Mouse (Mus musculus): ENCODE measurements around the gene Bpnt1. TPM values are rescaled to one million over a fixed set of nuclear protein-coding genes. Genes with fewer than 3 reads are reported as not detected.

Gene Bpnt1
- polyA plus RNA-seq, 1 experiment from 2014 or later, result 108 TPM

DNA sequence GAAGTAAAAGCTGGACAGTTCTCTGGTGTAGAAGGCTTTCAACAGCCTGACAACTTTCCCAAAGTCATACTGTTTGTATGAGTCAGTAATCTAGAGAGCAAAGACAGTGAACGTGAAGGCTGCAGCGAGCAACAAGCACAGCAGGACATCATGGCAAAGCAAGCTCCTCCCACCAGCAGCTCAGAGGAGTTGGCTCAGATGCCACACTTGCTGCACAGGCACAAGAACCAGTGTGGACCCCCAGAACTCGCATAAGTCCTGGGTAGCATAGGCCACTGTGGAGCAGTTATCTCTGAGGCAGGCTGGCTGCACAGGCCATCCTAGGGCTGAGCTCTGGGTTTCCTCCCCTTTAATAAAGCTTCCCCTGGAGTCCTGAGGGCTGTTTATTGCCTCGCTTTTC is 40.6 kb upstream of the Bpnt1 start:
- no peak for DNase-seq (ENCODE audit: low spot score)
- 86% methylated on average over 4 of the region's 4 CpGs for WGBS
- no peak overlapping the region for H3K27ac ChIP-seq
- H3K4me3 ChIP-seq (replicated peaks; ENCODE audit: low read depth, low read length), result no peak overlapping the region
- no peaks in the 10 kb centered on the region for H3K27me3 ChIP-seq (ENCODE audit: insufficient read depth, low read length)
- TF ChIP-seq CTCF (IDR thresholded peaks at IDR 0.05; ENCODE audit: low read depth), result no peak
- no peaks in the 10 kb centered on the region for H3K9me3 ChIP-seq (replicated peaks; ENCODE audit: low read length)
- no peak for ATAC-seq (replicated peaks; ENCODE audit: low FRiP score, low read depth)
- H3K4me1 ChIP-seq (replicated peaks; ENCODE audit: insufficient read depth, low read length), result no peaks in the 10 kb centered on the region
- H3K36me3 ChIP-seq (ENCODE audit: insufficient read depth, low read length), result peaks cover 65% of the 10 kb centered on the region
- H3K9ac ChIP-seq (ENCODE audit: low read depth, low read length), result no peak overlapping the region
- H3K4me2 ChIP-seq (ENCODE audit: low read length), result no peak overlapping the region

GRCm38 (mm10) chr1:185292646-185293360 is 39.1 kb upstream of the Bpnt1 start:
- Histone ChIP-seq H3K36me3 (ENCODE audit: insufficient read depth, low read length) (peaks cover 68% of the 10 kb centered on the region), H3K9ac (ENCODE audit: low read depth, low read length) (no peak overlapping the region), H3K27ac (no peak overlapping the region; the same call in 1 of the 2 replicates), H3K4me1 (replicated peaks; ENCODE audit: insufficient read depth, low read length) (no peaks in the 10 kb centered on the region), H3K27me3 (ENCODE audit: insufficient read depth, low read length) (no peaks in the 10 kb centered on the region), H3K4me3 (replicated peaks; ENCODE audit: low read depth, low read length) (no peak overlapping the region), H3K9me3 (replicated peaks; ENCODE audit: low read length) (no peaks in the 10 kb centered on the region), H3K4me2 (ENCODE audit: low read length) (no peak overlapping the region)
- ATAC-seq (replicated peaks; ENCODE audit: low FRiP score, low read depth) (peak; percentile 74), DNase-seq (ENCODE audit: low spot score) (peak; percentile 58)
- no peak for TF ChIP-seq CTCF (IDR thresholded peaks at IDR 0.05; ENCODE audit: low read depth)
- WGBS, result 62% methylated on average over 10 of the region's 10 CpGs

DNA sequence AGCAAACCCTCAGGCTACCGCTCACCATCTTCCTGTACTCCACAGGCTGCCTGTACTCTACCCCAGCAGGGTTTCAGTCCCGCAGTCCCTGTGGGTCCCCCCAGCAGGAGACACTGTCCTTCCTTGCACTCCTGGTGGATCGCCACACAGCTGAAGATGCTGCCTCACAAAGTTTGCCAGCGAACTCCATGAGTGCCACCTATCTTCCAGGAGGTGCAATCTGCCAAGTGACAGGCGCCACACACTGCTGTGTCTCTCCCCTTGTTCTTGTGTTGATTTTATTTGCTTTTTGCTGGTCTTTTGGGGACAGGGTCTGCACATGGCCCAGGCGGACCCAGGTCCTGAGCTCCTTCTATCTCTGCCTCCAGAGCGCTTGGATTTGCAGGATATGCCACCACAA is 35.1 kb upstream of the Bpnt1 start:
- Histone ChIP-seq H3K4me2 (ENCODE audit: low read length) (no peak overlapping the region), H3K4me3 (replicated peaks; ENCODE audit: low read depth, low read length) (no peak overlapping the region), H3K9me3 (replicated peaks; ENCODE audit: low read length) (no peaks in the 10 kb centered on the region), H3K9ac (ENCODE audit: low read depth, low read length) (no peak overlapping the region), H3K36me3 (ENCODE audit: insufficient read depth, low read length) (peaks cover 55% of the 10 kb centered on the region), H3K27me3 (ENCODE audit: insufficient read depth, low read length) (no peaks in the 10 kb centered on the region), H3K4me1 (replicated peaks; ENCODE audit: insufficient read depth, low read length) (no peaks in the 10 kb centered on the region), H3K27ac (no peak overlapping the region)
- DNase-seq (ENCODE audit: low spot score) (no peak), ATAC-seq (replicated peaks; ENCODE audit: low FRiP score, low read depth) (no peak)
- no peak for TF ChIP-seq CTCF (IDR thresholded peaks at IDR 0.05; ENCODE audit: low read depth)
- WGBS, result 94% methylated on average over 7 of the region's 7 CpGs

DNA sequence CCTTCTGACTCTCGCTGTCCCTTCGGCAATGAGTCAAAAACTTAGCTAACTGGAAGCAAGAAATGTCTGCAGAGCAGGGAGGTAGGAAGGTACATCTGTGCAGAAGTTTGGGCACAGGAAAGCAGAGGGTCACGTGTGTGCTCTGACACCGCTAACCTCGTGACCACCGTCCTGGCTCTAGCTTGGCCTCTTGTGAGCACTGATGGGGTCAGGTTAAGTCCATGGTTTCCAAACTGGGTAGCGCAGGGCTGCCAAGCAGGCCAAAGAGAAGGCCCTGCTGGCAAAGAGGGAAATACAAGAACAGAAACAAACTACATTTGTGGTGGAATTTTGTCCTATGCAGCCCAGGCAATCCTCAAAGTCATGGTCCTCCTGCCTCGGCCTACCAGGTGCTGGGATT is 33.5 kb upstream of the Bpnt1 start:
- no peak overlapping the region for H3K4me3 ChIP-seq (replicated peaks; ENCODE audit: low read depth, low read length)
- 96% methylated on average over 8 of the region's 8 CpGs for WGBS
- no peak for TF ChIP-seq CTCF (IDR thresholded peaks at IDR 0.05; ENCODE audit: low read depth)
- H3K36me3 ChIP-seq (ENCODE audit: insufficient read depth, low read length), result peaks cover 49% of the 10 kb centered on the region
- DNase-seq (ENCODE audit: low spot score) (no peak), ATAC-seq (replicated peaks; ENCODE audit: low FRiP score, low read depth) (no peak)
- no peaks in the 10 kb centered on the region for H3K4me1 ChIP-seq (replicated peaks; ENCODE audit: insufficient read depth, low read length)
- H3K27ac ChIP-seq, result no peak overlapping the region
- no peaks in the 10 kb centered on the region for H3K27me3 ChIP-seq (ENCODE audit: insufficient read depth, low read length)
- H3K4me2 ChIP-seq (ENCODE audit: low read length), result no peak overlapping the region
- H3K9ac ChIP-seq (ENCODE audit: low read depth, low read length), result no peak overlapping the region
- H3K9me3 ChIP-seq (replicated peaks; ENCODE audit: low read length), result no peaks in the 10 kb centered on the region

GRCm38 (mm10) chr1:185302816-185303215 is 29.1 kb upstream of the Bpnt1 start:
- WGBS, result 95% methylated on average over 6 of the region's 6 CpGs
- Histone ChIP-seq H3K27me3 (ENCODE audit: insufficient read depth, low read length) (no peaks in the 10 kb centered on the region), H3K36me3 (ENCODE audit: insufficient read depth, low read length) (peaks cover 27% of the 10 kb centered on the region), H3K9ac (ENCODE audit: low read depth, low read length) (no peak overlapping the region), H3K4me1 (replicated peaks; ENCODE audit: insufficient read depth, low read length) (no peaks in the 10 kb centered on the region), H3K9me3 (replicated peaks; ENCODE audit: low read length) (no peaks in the 10 kb centered on the region), H3K27ac (no peak overlapping the region), H3K4me3 (replicated peaks; ENCODE audit: low read depth, low read length) (no peak overlapping the region), H3K4me2 (ENCODE audit: low read length) (no peak overlapping the region)
- no peak for DNase-seq (ENCODE audit: low spot score)
- TF ChIP-seq CTCF (IDR thresholded peaks at IDR 0.05; ENCODE audit: low read depth), result no peak
- ATAC-seq (replicated peaks; ENCODE audit: low FRiP score, low read depth), result no peak

GRCm38 (mm10) chr1:185306836-185307235 is 25.1 kb upstream of the Bpnt1 start:
- Histone ChIP-seq H3K27ac (no peak overlapping the region), H3K4me2 (ENCODE audit: low read length) (no peak overlapping the region), H3K9me3 (replicated peaks; ENCODE audit: low read length) (no peaks in the 10 kb centered on the region), H3K36me3 (ENCODE audit: insufficient read depth, low read length) (peaks cover 28% of the 10 kb centered on the region), H3K27me3 (ENCODE audit: insufficient read depth, low read length) (no peaks in the 10 kb centered on the region), H3K9ac (ENCODE audit: low read depth, low read length) (no peak overlapping the region), H3K4me3 (replicated peaks; ENCODE audit: low read depth, low read length) (no peak overlapping the region), H3K4me1 (replicated peaks; ENCODE audit: insufficient read depth, low read length) (no peaks in the 10 kb centered on the region)
- TF ChIP-seq CTCF (IDR thresholded peaks at IDR 0.05; ENCODE audit: low read depth), result no peak
- no peak for ATAC-seq (replicated peaks; ENCODE audit: low FRiP score, low read depth)
- 97% methylated on average over 12 of the region's 12 CpGs for WGBS
- no peak for DNase-seq (ENCODE audit: low spot score)

DNA sequence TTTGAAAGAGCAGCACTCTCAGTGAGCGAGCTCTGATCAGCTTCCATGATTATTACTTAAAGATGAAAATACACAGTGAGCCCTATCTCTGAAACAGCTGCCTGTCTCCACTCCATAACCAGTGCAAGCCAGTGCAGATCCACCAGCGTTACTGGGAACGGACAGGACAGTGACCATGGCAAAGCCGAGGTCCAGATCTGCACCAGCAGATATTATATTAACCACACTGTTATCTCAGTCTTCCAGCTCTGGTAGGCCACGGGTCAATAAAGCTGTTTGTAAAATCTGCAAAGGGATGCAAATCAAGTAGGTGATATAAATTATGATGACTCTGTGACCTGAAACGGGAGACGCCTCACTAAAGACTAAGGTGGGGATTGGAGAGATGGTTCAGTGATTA is 24.3 kb upstream of the Bpnt1 start:
- no peak for DNase-seq (ENCODE audit: low spot score)
- 87% methylated on average over 7 of the region's 7 CpGs for WGBS
- no peak for ATAC-seq (replicated peaks; ENCODE audit: low FRiP score, low read depth)
- Histone ChIP-seq H3K4me2 (ENCODE audit: low read length) (no peak overlapping the region), H3K36me3 (ENCODE audit: insufficient read depth, low read length) (peaks cover 34% of the 10 kb centered on the region), H3K4me1 (replicated peaks; ENCODE audit: insufficient read depth, low read length) (no peaks in the 10 kb centered on the region), H3K4me3 (replicated peaks; ENCODE audit: low read depth, low read length) (no peak overlapping the region), H3K9me3 (replicated peaks; ENCODE audit: low read length) (no peaks in the 10 kb centered on the region), H3K9ac (ENCODE audit: low read depth, low read length) (no peak overlapping the region), H3K27ac (no peak overlapping the region), H3K27me3 (ENCODE audit: insufficient read depth, low read length) (no peaks in the 10 kb centered on the region)
- TF ChIP-seq CTCF (IDR thresholded peaks at IDR 0.05; ENCODE audit: low read depth), result no peak

All from kidney, postnatal 0 days (tissue).